Mouse (Mus musculus) cerebellum, adult 2 months (tissue): ENCODE measurements around the gene Tmem8.
A peak's percentile ranks its signal among the peaks of the same experiment; 100 is the strongest.

Source experiments
- CTCF ChIP-seq: fragments of 200-500 bp; IDR thresholded peaks from 2 replicates; pipeline ENCODE4 v1.5.1; 2011; ENCODE audit warnings: low read depth, mild to moderate bottlenecking, control low read depth, low read length, moderate library complexity, borderline replicate concordance; ENCODE audit not compliant: insufficient read depth
- POLR2A ChIP-seq: fragments of 200-500 bp; IDR thresholded peaks from 2 replicates; pipeline ENCODE4 v1.6.1; 2011; ENCODE audit warnings: low read length, control low read depth, borderline replicate concordance; ENCODE audit not compliant: insufficient read depth

GRCm38 (mm10) chr17:26119766-26120710 is 6.9 kb downstream of the Tmem8 start:
- TF ChIP-seq POLR2A (no peak), CTCF (peak; percentile 90)
